Mouse (Mus musculus) liver, postnatal 0 days (tissue): ENCODE data around the gene Cdk14. TPM values are rescaled to one million over a fixed set of nuclear protein-coding genes. Genes with fewer than 3 reads are reported as not detected.

Source experiments
- ATAC-seq: fragments of 200-750 bp; cut with Nextera tagmentation; 2 replicates; pipeline ENCODE4 v1.8.0; 2017; ENCODE audit warnings: mild to moderate bottlenecking, moderate library complexity
- DNase-seq: peaks from one replicate; pipeline ENCODE4 v3.0.0-alpha.2; 2016
- H3K27ac ChIP-seq: fragments of 300-500 bp; sonication (generic); 2 replicates; pipeline ENCODE4 v1.5.1; 2014; ENCODE audit warnings: antibody characterized with exemption, moderate library complexity, mild to moderate bottlenecking, low read depth
- H3K27me3 ChIP-seq: fragments of 300-500 bp; sonication (generic); 2 replicates; pipeline ENCODE4 v1.6.1; 2014; ENCODE audit warnings: low read length, control low read depth, mixed read lengths; ENCODE audit not compliant: insufficient read depth
- H3K36me3 ChIP-seq: fragments of 300-500 bp; sonication (generic); replicated peaks from 2 replicates; pipeline ENCODE4 v1.6.1; 2014; ENCODE audit warnings: mild to moderate bottlenecking, control low read depth, low read length, moderate library complexity, mixed read lengths; ENCODE audit not compliant: insufficient read depth
- H3K4me1 ChIP-seq: fragments of 300-500 bp; sonication (generic); 2 replicates; pipeline ENCODE4 v1.6.1; 2014; ENCODE audit warnings: antibody characterized with exemption, mild to moderate bottlenecking, control low read depth; ENCODE audit not compliant: insufficient read depth
- H3K4me2 ChIP-seq: fragments of 300-500 bp; sonication (generic); 2 replicates; pipeline ENCODE4 v1.6.1; 2014; ENCODE audit warnings: low read depth, mild to moderate bottlenecking, low read length, moderate library complexity, mixed read lengths
- H3K4me3 ChIP-seq: fragments of 300-500 bp; sonication (generic); 2 replicates; pipeline ENCODE4 v1.5.1; 2014; ENCODE audit warnings: low read depth, low read length
- H3K9ac ChIP-seq: fragments of 300-500 bp; sonication (generic); replicated peaks from 2 replicates; pipeline ENCODE4 v1.6.1; 2014; ENCODE audit warnings: mild to moderate bottlenecking, moderate library complexity
- H3K9me3 ChIP-seq: fragments of 300-500 bp; sonication (generic); 2 replicates; pipeline ENCODE4 v1.6.1; 2016; ENCODE audit warnings: mild to moderate bottlenecking, control low read depth, low read length, mixed read lengths
- CTCF ChIP-seq: sonication (generic); IDR thresholded peaks from 2 replicates; pipeline ENCODE4 v1.5.1; 2016; ENCODE audit warnings: antibody characterized with exemption, low read depth
- EP300 ChIP-seq: IDR thresholded peaks from 2 replicates; pipeline ENCODE4 v1.6.1; 2016; ENCODE audit warnings: antibody characterized with exemption, low read depth, mild to moderate bottlenecking
- WGBS: fragments of 180-500 bp; shearing (Covaris S2); extraction: QIAGEN DNeasy Blood & Tissue Kit; methylation state at CpG from one replicate; pipeline ENCODE4 v1.1.7; 2014; ENCODE audit not compliant: insufficient replicate concordance; 5-methylcytosine and 5-hydroxymethylcytosine counted together
- polyA plus RNA-seq: library from polyadenylated mRNA; unstranded; fragments of >200 nt; fragmentation: Nextera tagmentation; extraction: Ambion mirVana; gene quantifications from 2 replicates; pipeline ENCODE4 v1.2.1, GENCODE M21; 2015

The Cdk14 gene
- polyA plus RNA-seq, 1 experiment from 2014 or later: 1.1 TPM

DNA sequence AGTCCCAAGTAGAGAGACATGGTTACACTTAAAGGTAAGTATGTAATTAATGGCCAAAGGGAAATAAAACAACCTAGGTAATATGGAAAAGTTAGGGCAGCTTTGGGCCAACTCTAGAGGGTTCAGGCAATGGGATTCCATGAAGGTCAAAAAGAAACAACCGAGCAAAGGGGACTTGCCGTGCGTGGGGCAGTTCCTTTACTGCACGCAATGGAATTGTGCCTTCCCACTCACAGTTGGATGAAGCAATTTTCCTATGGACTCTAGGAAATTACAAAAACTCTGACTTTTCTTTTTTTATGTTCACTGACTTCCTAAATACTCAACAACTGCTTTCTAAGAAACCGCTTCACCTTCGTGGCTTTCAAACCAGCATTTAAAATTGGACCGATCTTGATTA lies 606.8 kb downstream of the Cdk14 start:
- Histone ChIP-seq H3K9me3 (no peaks in the 10 kb centered on the region), H3K36me3 (no peaks in the 10 kb centered on the region), H3K27me3 (no peaks in the 10 kb centered on the region), H3K4me2 (no peak overlapping the region), H3K9ac (no peak overlapping the region), H3K4me1 (no peaks in the 10 kb centered on the region), H3K4me3 (no peak overlapping the region), H3K27ac (no peak overlapping the region)
- WGBS: 78% methylated on average over 7 of the region's 7 CpGs
- TF ChIP-seq EP300: no peak
- no peak for TF ChIP-seq CTCF
- no peak for ATAC-seq
- no peak for DNase-seq

DNA sequence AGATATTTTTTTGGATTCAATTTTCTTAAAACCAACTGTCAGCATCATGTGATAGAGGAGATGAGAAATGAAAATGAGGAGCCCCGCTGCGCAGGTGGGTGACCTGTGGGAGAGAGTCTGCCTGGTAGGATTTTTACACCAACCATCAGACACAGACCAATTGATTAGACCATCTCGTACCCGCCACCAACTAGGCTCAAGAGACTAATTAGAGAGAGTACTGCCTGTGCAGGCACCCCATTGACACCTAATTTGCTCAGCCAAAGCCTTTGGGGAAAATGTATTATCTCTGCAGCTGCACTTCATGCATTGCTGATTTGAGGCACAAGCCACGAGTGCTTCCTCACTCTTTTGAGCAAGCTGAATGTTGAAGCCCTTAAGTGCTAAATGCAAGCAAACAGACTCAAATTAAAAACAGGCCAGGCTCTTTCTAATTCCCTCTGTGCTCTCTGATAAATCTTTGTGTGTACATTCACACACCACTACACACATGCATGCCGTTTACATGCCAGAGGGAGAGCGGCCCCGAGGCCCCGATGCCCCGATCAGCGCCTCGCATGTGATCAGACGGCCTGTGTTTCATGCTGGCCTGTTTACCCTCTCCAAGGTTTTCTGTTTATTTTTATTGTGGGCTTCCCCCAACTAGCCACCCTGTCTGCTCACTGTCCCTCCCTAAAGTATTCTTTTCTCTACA lies 607.9 kb downstream of the Cdk14 start:
- Histone ChIP-seq H3K9me3 (no peaks in the 10 kb centered on the region), H3K36me3 (no peaks in the 10 kb centered on the region), H3K27me3 (no peaks in the 10 kb centered on the region), H3K4me3 (no peak overlapping the region), H3K27ac (no peak overlapping the region), H3K4me1 (no peaks in the 10 kb centered on the region), H3K9ac (no peak overlapping the region), H3K4me2 (no peak overlapping the region)
- 76% methylated on average over 13 of the region's 13 CpGs for WGBS
- DNase-seq: no peak
- no peak for ATAC-seq
- TF ChIP-seq EP300: no peak
- TF ChIP-seq CTCF: no peak

DNA sequence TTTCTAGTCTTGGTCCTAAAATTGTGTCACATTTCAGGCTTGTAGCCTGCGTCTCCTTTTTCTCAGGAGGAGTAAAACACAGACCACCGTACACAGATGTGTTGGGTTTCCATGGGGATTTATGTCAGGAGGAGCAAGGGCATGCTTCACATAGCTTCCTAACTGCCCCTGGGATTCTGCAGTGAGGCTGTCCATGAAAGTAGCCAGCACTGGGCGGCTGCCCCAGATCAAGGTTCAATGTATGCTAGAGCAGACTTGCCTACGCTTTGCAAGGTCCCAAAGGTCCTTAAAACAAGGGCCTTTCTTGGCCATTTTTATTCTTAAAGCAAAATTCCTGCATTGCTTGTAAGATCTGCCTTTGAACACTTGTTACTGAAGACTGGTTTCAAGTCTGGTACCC lies 614.9 kb downstream of the Cdk14 start:
- Histone ChIP-seq H3K9me3 (no peaks in the 10 kb centered on the region), H3K9ac (no peak overlapping the region), H3K4me3 (no peak overlapping the region), H3K27ac (no peak overlapping the region), H3K4me1 (no peaks in the 10 kb centered on the region), H3K36me3 (no peaks in the 10 kb centered on the region), H3K4me2 (no peak overlapping the region), H3K27me3 (no peaks in the 10 kb centered on the region)
- no peak for DNase-seq
- ATAC-seq: no peak
- 73% methylated on average over 4 of the region's 4 CpGs for WGBS
- no peak for TF ChIP-seq EP300
- no peak for TF ChIP-seq CTCF

DNA sequence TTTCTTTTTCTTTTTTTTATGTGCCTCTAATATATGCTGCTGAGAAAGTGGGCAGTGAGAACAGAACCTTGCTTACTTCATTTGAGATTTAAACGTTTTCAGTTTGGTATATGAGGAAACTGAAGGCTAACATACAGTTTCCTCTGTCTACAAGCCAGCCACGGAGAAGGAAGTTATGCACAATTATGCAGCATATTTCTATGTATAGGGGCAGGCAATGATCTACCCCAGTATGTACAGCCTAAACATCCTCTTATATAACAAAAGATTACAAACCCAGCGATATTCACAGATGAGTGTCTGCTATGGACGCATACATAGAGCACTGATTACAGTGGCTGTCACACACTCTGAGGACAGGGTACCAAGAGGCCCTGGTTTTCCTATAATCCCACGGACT lies 616.4 kb downstream of the Cdk14 start:
- H3K27ac ChIP-seq: no peak overlapping the region
- 36% methylated on average over 5 of the region's 5 CpGs for WGBS
- H3K4me1 ChIP-seq: no peaks in the 10 kb centered on the region
- no peak overlapping the region for H3K9ac ChIP-seq
- no peak for ATAC-seq
- no peak for DNase-seq
- no peak overlapping the region for H3K4me2 ChIP-seq
- TF ChIP-seq EP300 (no peak), CTCF (no peak)
- no peaks in the 10 kb centered on the region for H3K27me3 ChIP-seq
- no peaks in the 10 kb centered on the region for H3K36me3 ChIP-seq
- H3K4me3 ChIP-seq: no peak overlapping the region
- H3K9me3 ChIP-seq: no peaks in the 10 kb centered on the region

DNA sequence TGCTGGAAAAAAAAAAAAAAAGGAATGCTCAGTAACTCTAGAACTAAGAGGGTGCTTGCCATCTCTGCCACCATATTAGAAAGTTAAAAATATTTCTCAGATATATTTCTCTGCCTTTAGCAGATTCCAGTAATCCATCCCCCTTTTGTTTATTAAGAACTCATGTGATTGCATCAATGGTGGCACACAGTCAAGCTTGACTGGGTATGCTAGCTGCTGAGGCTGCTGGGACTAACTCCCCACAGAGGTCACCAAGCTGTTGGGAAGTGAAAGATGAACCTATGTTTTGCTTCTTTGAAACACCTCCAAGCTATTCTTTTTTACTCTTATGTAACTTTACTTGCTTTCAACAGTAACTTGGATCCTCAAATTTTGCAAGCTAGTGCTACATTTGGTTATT lies 618.1 kb downstream of the Cdk14 start:
- H3K27me3 ChIP-seq: no peaks in the 10 kb centered on the region
- no peaks in the 10 kb centered on the region for H3K9me3 ChIP-seq
- H3K36me3 ChIP-seq: no peaks in the 10 kb centered on the region
- H3K4me2 ChIP-seq: no peak overlapping the region
- H3K9ac ChIP-seq: no peak overlapping the region
- DNase-seq (no peak), ATAC-seq (no peak)
- no peak overlapping the region for H3K27ac ChIP-seq
- H3K4me1 ChIP-seq: no peaks in the 10 kb centered on the region
- no peak overlapping the region for H3K4me3 ChIP-seq
- TF ChIP-seq CTCF: no peak
- no peak for TF ChIP-seq EP300

DNA sequence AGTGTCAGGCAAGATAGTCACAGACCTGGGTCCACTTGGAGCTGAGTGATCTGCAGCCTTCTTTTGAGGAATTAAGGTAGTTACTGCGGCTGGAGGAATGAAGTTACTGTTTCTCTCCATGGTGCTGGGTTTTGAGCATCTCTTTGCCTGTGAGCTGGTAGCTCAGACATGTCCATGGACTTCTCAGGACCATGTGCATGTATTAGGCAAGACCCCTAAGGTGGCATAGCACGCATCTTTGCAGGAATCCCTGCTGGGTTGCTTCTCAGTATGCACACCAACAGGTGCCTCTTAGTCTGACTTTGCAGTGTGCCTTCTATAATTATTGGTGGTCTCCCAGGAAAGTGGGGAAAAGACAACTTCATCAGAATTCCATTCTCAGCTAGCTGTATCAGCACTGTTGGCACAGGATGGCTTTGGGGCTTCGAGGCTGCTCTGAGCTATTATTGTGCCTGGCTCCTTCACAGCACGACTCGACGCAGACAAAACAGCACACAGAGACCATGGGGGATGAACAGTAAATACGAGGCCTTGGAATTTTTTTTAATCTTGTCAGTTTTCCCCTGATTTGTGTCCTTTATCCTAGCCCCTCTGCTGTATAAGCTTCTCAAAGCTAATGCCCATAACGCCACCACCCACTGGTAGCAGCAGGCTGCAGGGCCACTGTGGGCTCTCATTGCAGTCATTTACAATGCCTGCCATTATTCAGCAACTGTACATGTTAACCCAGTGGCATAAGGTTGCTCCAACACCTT lies 618.8 kb downstream of the Cdk14 start:
- Histone ChIP-seq H3K9ac (no peak overlapping the region), H3K4me2 (no peak overlapping the region), H3K27me3 (no peaks in the 10 kb centered on the region), H3K27ac (no peak overlapping the region), H3K4me1 (no peaks in the 10 kb centered on the region), H3K36me3 (no peaks in the 10 kb centered on the region), H3K9me3 (no peaks in the 10 kb centered on the region), H3K4me3 (no peak overlapping the region)
- WGBS: 76% methylated on average over 8 of the region's 8 CpGs
- ATAC-seq (no peak), DNase-seq (no peak)
- TF ChIP-seq CTCF: no peak
- no peak for TF ChIP-seq EP300
